Mouse (Mus musculus) CH12.LX (cell line): Measurements from ENCODE around the gene Tmem30b.

ENCODE experiments used
- CTCF ChIP-seq, 2 experiments: IDR thresholded peaks in 1 of 2; conservative IDR thresholded peaks in 1 of 2; 2 replicates each; pipeline ENCODE4 v1.5.1; 2011 to 2012; ENCODE audit warnings: low read depth in 2 of 2, low read length in 2 of 2, improper control_type of control experiment in 1 of 2, inconsistent platforms in 1 of 2, mild to moderate bottlenecking in 1 of 2, moderate library complexity in 1 of 2
- EP300 ChIP-seq: IDR thresholded peaks from 2 replicates; pipeline ENCODE4 v1.6.1; 2011; ENCODE audit warnings: low read length, improper control_type of control experiment
- GABPA ChIP-seq: IDR thresholded peaks from 2 replicates; pipeline ENCODE4 v1.6.1; 2012; ENCODE audit warnings: low read depth, low read length, improper control_type of control experiment, inconsistent platforms; ENCODE audit not compliant: insufficient replicate concordance
- HCFC1 ChIP-seq: IDR thresholded peaks from 2 replicates; pipeline ENCODE4 v1.6.1; 2012; ENCODE audit warnings: low read depth, mild to moderate bottlenecking, inconsistent platforms, low read length, improper control_type of control experiment
- NELFE ChIP-seq: IDR thresholded peaks from 2 replicates; pipeline ENCODE4 v1.6.1; 2011; ENCODE audit warnings: low read depth, low read length, improper control_type of control experiment
- USF2 ChIP-seq: conservative IDR thresholded peaks from 2 replicates; pipeline ENCODE4 v1.6.1; 2011; ENCODE audit warnings: low read depth, low read length, improper control_type of control experiment
- ZNF384 ChIP-seq: IDR thresholded peaks from 2 replicates; pipeline ENCODE4 v1.6.1; 2012; ENCODE audit warnings: low read depth, low read length, improper control_type of control experiment, inconsistent platforms

- TF ChIP-seq USF2 (no peak), EP300 (no peak), CTCF (conservative IDR thresholded peaks at IDR 0.05 in 1 of 2, IDR thresholded peaks at IDR 0.05 in 1 of 2; ENCODE audit: low read depth in 2 of 2, low read length in 2 of 2) (no peak), HCFC1 (no peak), GABPA (no peak), ZNF384 (no peak), NELFE (no peak)
Measured at GRCm38 (mm10) chr12:73495172-73495571, 51.0 kb downstream of the Tmem30b start.
